Mouse (Mus musculus) skeletal muscle tissue, adult 2 months (tissue): ENCODE results near the gene Vamp5.

Experiments used
- DNase-seq: peaks from one replicate; pipeline ENCODE4 v3.0.0-alpha.2; 2012; ENCODE audit warnings: low read depth, low spot score

Vamp5 gene

DNA sequence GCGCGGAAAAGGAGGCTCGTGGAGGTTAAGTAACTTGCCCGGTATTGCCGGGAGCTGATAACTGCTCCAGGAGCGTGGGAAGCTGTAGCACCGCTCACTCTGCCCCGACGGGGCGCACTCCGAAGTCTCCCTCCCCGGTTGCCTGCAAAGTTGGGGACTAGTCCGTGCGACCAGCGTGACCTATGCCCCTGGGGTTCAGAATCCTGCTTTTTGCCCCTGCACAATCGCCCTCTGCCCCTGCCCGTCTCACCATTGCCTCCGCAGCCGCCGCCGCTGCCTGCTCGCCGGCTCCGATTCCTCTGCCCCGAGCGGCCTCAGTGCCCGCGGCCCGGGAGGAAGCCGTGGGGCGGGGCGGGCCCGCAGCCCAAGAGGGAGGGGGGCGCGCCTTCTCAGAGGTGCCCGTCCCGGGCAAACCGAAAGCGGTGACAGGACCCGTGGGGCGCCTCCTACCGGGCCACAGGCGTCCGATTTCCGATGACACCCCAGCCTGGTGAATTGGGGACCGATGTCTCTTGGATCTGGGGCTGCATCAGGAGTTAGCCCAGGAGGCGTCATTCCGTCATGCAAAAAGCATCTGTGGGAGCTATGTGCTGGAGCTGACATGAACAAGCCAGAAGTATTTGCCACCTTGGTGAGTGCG is at the start of gene Vamp5:
Gene Vamp5, minus strand, starts transcription at position 338 of the 640 bp plus-strand sequence.
- peak; percentile 74 for DNase-seq

DNA sequence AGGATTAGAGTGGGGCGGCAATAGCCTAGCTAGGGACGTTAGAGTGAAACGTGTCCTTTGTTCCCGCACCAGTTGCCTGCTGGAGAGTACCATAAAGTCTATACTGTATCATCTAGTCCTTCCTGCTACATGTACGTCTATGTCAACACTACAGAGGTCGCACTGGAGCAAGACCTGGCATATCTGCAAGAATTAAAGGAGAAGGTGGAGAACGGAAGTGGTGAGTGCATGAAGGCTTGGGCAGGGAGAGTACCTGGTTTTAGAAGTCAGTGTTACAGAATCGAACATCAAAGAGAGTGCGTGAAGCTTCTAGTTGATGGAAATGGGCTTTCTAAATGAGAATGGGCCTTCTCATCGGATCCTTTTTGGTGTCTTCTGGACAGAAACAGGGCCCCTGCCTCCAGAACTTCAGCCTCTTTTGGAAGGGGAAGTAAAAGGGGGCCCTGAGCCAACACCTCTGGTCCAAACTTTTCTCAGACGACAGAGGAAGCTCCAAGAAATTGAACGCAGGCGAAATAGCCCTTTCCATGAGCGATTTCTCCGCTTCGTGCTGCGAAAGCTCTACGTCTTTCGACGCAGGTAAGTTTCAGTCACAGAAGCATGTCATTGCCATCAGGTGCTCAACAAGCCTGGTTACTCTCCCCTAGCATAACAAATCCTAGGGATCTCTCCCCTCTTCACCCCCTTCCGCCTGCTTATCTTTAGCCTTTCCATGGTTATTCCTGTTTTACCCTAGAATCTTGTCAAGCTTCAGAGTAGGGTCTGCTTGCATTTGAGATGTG is 49.0 kb upstream of the Vamp5 start:
- DNase-seq, result no peak

DNA sequence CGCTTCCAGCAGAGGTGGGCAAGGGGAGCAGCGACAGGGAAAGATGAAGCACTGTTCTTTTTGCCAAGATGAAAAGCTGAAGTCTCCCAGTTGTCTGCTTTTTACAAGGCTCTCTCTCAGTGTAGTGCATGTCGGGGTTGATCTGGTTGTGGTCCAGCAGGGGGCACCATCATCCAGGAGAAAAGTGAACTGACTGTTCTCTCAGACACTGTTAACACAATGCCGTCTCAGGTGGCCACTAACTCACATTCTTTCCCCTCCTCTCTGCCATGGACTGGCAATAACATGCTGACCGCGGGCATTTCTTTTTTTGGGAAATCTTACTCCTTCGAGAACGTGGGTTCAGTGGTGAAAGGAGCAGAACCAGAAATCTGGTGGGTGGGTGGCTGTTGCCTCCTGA is 47.8 kb upstream of the Vamp5 start:
- DNase-seq, result peak; percentile 59

DNA sequence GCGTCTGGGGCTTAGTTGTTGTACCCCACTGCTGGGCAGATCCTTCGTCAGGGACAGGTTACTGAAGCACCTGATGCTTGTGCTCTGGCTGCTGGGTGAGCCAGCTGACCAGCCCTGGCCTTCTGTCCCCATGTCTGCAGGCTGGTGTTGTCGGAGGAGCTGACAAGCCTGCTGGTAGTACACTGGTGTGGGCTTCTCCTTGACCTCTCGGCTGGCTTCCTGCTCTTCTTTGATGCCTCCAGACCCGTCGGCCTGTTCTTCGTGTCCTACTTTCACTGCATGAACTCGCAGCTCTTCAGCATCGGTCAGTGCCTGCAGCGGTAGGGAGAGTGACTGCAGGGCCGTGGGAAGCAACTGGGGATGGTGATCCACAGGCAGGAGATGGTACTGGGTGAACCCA is 45.4 kb upstream of the Vamp5 start:
- no peak for DNase-seq

DNA sequence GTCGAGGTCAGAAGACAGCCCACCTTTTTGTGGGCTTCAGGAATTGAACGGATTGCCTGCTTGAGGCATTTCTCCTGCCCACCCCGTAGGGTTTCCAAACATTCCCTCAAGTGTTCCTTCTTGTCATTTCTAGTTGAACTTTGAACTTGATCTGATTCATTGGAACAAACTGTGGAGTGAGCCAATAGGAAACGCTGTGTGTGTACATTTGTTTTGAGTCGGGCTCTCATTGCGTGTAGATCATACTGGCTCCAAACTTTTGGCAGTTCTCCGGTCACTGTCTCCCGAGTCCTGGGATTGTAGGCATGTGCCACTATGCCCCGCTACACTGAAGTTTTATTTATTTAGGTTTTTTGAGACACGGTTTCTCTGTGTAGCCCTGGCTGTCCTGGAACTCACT is 40.6 kb upstream of the Vamp5 start:
- no peak for DNase-seq

DNA sequence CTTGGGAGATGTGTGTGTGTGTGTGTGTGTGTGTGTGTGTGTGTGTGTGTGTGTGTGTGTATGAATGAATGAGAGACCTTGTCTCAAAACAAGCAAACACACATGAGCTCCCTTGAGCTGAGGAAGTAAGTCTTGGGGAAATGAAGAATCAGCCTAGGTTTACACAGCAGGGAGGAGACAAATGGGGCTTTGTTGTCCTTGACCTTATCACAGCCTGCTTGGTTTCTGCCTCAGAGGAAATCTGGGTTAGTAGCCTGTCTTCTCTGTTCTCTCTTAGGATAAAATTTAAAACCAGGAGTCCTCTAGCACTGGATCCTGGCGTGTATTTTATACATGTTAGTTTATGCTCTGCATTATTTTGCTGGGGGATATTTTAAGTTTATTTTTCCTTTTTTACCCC is 39.5 kb upstream of the Vamp5 start:
- DNase-seq, result no peak

DNA sequence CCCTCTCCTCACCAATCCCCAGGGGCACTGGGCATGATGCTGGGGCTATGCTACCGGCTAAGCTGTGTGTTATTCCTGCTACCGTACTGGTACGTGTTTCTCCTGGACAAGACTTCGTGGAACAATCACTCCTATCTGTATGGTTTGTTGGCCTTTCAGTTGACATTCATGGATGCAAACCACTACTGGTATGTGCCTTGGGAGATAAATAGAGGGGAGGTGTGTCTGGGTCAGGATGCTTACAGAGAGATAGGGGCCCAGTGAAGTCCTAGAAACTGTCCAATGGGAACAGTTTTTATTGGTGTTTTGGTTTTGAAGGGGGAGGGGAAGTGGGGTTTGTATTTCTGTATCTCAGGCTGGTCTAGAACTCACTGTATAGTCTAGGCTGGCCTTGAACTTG is 38.0 kb upstream of the Vamp5 start:
- no peak for DNase-seq

DNA sequence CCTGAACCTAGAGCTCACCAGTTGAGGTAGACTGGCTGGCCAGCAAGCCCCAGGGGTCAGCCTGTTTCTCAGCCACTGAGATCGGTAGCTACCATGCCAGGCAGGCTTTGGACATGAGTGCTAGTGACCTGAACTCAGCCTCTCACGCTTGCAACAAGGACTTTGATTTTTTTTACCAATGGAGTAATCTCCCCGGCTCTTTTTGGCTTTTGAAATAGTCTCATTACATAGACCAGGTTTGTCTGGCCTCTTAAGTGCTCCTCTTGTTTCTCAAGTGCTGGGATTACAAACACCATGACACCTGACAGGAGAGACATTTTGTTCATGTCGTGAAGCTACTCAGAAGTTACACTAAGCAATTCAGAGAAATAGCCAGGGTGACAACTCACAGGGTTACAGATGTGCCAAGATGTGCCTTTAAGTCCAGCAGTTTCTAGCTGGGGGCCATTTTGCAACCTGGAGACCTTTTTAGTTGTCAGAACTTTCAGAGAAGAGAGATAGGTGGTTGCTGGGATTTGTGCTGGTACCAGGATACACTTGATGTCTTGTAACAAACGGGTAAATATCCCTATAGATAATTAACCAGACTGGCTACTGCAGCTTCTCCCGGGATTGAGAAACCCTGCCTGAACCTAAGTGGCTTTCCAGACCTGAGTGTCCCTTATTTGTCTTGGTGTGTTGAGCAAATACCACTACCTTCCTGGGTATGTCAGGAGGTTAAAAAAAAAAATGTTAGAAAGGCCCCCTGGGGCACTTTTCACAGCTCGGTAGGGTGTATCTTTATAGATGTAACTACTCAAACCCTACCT is 35.9 kb upstream of the Vamp5 start:
- no peak for DNase-seq

DNA sequence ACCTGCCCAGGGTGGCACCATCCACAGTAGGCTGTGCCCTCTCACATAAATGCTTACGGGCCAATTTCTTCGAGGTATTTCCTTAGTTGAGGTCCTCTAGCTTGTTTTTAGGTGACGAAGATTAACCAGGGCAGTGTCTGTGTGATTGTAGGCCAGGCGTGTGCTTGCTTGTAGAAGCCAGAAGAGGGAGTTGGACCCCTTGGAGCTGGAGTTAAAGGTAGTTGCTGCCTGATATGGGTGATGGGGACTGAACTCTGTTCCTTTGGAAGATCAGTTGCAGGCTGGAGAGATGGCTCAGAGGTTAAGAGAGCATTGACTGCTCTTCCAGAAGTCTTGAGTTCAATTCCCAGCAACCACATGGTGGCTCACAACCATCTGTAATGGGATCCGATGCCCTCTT is 34.9 kb upstream of the Vamp5 start:
- DNase-seq, result no peak

DNA sequence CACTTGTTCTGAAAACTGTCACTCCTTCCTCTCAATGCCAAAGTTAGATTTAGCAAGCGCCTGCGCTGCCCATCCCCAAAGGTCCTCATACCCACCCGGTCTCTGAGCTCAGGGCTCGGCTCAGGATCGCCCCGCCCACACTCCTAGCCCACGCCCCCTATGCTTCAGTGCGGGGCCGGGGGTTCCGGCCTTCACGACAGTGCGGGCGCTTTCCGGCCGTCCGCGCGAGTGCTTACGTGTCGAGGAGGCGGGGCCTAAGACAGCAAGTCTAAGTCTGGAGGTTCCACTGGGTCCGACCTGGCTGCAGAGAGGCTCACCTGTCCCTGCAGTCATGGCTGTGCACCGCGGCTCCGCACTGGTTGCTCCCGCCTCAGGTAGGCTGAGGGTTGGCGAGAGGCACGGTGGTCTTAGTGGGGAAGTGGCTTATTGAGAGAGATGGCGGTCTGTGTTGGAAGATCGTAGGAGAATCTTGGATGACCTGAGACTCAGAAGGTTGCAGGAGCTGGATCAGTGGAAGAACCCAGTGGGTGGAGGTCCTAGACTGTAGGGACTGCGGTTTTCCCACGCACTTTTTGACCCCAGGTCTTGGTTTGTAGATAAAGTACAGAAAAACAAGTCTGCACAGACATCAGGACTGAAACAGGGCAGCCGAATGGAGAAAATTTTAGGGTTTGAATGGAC is 33.9 kb upstream of the Vamp5 start, which contains the start of gene Ggcx:
Gene Ggcx, plus strand, starts transcription at position 233 of the 681 bp plus-strand sequence.
- DNase-seq, result peak; percentile 91

DNA sequence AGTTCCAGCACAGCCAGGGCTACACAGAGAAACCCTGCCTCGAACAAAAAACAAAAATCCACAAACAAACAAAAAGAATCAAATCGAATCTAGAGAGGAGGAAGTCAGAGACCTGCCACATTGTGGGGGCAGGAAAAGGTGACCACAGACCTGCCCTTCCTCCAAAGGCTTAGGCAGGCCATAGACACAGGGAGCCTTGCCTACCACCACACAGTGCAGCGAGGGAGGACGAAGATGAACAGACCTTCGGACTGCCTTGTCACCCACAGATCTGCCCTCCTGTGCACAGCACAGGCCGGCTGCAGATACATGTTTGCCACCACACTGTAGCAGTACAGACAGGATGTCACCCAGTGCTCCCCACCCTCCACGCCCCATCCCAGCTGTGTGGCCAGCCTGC is 30.2 kb upstream of the Vamp5 start:
- DNase-seq, result no peak

DNA sequence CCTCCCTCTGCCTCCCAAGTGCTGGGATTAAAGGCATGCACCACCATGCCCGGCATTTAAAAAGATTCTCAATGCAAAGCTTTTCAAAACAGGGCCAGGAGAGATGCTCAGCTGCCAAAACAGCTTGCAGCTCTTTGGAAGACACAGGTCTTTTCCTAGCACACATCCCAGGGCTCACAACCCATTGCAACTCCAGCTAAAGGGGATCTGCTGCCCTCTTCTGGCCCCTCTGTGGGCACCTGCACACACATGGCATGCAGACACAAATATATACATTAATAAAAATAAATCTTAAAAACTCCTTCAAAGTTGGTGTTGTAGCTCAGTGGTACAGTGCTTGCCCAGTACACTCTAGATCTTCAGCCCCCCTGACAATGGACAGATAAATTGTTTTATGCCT is 29.7 kb upstream of the Vamp5 start:
- DNase-seq, result no peak

DNA sequence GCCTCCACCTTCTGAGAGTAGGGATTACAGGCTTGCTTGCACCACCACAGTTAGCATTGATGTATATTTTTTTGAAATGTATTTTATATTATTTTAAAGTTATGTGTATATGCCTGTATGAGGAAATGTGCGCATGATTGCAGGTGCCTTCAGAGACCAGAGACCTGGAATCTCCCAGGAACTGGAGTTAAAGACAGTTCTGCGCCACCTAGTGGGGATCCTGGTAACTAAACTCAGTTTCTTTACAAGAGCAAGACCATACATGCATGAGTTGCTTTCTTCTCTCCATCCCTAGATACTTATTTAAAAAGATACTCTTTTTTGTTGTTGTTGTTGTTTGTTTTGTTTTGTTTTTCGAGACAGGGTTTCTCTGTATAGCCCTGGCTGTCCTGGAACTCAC is 29.3 kb upstream of the Vamp5 start:
- DNase-seq, result no peak

DNA sequence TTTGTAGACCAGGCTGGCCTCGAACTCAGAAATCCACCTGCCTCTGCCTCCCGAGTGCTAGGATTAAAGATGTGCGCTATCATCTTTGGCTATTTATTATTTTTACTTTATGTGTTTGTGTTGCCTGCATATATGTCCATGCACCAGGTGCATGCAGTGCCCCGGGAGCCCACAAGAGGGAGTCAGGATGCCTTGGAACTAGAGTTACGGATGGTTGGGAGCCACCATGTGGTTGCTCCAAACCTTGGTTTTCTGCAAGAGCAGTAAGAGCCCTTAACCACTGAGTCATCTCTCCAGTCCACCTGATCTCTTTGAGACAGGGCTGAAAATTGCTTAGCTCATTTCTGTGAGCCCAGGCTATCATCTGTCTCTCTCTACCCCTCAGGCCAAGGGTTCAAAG is 26.9 kb upstream of the Vamp5 start:
- DNase-seq, result peak; percentile 81

DNA sequence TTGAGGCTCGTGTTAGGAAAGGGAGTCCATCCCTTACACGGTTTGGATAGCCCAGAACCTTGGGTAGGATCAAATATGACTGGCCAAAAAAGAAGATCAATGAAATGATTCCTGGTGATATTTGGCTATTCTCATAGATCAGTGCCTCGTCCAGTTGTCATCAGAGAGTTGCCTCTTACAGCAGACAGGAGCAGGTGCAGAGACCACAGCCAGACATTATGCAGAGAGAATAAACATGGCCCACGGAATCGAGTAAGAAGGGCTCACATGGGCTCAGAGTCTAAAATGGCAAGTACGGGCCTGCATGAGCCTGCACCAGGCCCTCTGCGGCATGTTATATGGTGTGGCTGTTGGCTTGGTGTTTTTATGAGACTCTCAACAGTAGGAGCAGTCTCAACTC is 25.1 kb upstream of the Vamp5 start:
- DNase-seq, result no peak

DNA sequence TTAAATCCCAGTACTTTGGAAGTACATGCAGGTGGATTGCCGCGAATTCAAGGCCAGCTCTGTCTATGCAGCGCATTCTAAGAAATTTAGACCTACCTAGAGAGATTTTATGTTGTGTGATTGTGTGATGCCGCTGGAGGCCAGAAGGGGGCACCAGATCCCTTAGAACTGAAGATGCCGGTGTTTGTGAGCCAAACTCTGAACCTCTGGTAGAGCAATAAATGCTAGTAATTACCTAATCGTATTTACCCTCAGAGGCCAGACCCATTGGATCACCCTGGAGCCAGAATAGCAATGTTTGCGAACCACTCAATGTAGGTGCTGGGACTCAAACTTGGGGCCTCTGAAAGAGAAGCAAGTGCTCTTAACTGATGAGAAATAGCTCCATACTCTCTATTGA is 21.6 kb upstream of the Vamp5 start:
- peak; percentile 65 for DNase-seq

DNA sequence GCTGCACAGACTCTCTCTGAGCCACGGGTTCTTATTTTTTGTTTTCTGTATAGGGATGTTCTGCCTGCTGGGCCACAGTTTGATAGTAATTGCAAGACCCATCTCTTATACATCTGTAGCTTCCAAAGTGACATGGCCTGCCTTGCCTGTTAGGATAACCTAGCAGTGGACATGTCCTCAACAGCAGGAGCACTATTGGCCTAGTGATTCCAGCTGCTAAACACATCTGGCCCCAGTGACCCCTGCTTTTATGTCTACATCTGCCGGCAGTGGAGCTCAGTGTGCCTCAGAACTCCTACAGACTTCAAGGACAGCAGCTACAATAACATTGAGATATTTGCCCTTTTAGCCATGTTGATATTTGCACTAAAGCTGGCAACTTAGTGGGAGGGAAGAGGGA is 19.7 kb upstream of the Vamp5 start:
- no peak for DNase-seq

DNA sequence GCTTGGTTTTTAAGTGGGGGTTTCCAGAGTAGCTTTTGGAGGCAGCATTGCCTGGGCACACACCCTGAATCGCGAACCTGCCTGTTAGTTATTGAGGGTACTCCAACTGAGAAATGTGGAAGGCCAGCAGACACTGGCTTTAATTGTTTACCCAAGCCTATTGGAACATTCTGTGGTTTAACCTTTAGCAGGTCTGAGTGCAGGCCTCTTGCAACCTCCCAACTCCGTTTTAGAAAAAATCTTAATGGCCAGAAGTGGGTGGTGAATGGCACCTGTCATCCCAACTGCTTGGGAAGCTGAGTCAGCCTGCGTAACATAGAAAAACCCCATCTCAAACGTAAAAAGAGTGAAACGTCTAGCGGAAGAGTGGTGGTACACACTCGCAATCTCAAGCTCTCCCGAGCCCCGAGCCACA is 16.6 kb upstream of the Vamp5 start:
- no peak for DNase-seq

DNA sequence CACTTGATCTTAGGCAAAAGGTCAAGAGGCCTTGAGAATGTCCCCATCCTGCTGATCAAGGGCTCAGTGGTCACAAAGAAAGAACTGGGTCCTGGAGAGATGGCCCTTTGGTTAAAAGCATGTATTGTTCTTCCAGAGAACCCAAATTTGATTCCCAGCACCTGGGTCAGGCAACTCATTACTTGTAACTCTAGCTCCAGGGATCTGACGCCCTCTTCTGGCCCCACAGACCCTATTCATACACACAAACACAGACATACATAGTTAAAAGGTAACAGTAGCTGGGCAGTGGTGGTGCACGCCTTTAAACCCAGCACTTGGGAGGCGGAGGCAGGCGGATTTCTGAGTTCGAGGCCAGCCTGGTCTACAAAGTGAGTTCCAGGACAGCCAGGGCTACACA is 12.1 kb upstream of the Vamp5 start:
- no peak for DNase-seq

DNA sequence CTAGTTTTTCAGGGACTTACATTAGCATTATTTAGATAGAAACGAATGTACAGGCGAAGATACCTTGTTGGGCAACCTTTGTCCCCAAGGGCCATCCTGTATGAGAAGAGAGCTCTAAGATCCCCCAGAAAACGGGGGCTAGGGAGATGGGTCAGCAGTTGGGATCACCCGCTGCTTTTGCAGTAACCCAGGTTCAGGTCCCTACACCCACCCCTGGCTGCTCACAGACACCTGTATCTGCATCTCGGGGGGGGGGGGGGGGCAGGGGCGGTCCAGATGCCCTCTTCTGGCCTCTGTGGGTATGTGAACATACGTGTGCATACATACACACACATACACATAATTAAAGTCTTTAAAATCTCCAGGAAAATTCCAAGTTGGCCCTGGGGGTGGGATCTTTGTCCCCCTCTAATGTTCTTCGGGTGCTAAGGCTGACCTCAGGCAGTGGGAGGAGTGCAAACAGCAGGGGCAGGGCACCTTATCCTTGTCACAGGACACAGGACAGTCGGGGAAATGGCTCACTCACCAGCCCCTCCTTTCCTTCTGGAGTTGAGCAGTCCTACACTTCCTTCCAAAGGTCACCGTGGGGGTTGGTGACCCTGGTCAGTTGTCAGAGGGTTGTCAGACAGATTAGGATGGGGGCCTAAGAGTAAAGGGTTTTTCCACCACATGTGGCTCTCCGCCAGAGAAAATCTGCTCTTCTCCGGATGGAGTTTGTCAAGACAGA is 10.7 kb upstream of the Vamp5 start:
- DNase-seq, result no peak
